Mouse (Mus musculus): Measurements from ENCODE around the gene Lrrc3c. TPM values are rescaled to one million over a fixed set of nuclear protein-coding genes. Genes with fewer than 3 reads are reported as not detected.

Lrrc3c gene
- polyA plus RNA-seq (2021; fragmentation: Nextera tagmentation), result not detected in 2 replicates
- long read RNA-seq, experiment 1, result 0 reads
- long read RNA-seq, experiment 2, result 0 reads

GRCm38 (mm10) chr11:98597991-98598390 is at the start of gene Lrrc3c:
Gene Lrrc3c (plus strand): TSS chr11:98598291.

GRCm38 (mm10) chr11:98550975-98551828 is 46.9 kb upstream of the Lrrc3c start, which contains the start of gene Zpbp2:
Gene Zpbp2 (plus strand): TSS chr11:98551097.

GRCm38 (mm10) chr11:98586892-98587563 is 11.1 kb upstream of the Lrrc3c start, which contains the start of gene Ormdl3:
Gene Ormdl3 (minus strand): TSS chr11:98587368.

GRCm38 (mm10) chr11:98625611-98626410 is 27.7 kb downstream of the Lrrc3c start, which contains the start of the genes Gm12355 and Gsdma3:
Gene Gm12355 (minus strand): TSS chr11:98625661.
Gene Gsdma3 (plus strand): TSS chr11:98626360.

GRCm38 (mm10) chr11:98646459-98646858 is 48.4 kb downstream of the Lrrc3c start, which contains the start of gene Gsdma2:
Gene Gsdma2 (plus strand): TSS chr11:98646759.

Other genes starting within 250 kb of the Lrrc3c start
- gene Ppp1r1b, start 249.9 kb upstream of the Lrrc3c start, polyA plus RNA-seq (2021; fragmentation: Nextera tagmentation), result 42.9 and 70.1 TPM in 2 replicates
- gene Stard3, start 239.9 kb upstream of the Lrrc3c start, polyA plus RNA-seq (2021; fragmentation: Nextera tagmentation), result 37.0 and 39.2 TPM in 2 replicates
- 1.6 and 2.1 TPM in 2 replicates for gene Tcap, start 214.5 kb upstream of the Lrrc3c start, polyA plus RNA-seq (2021; fragmentation: Nextera tagmentation)
- 0.31 and 0.41 TPM in 2 replicates for gene Pnmt, start 211.8 kb upstream of the Lrrc3c start, polyA plus RNA-seq (2021; fragmentation: Nextera tagmentation)
- 1.9 and 2.3 TPM in 2 replicates for gene Pgap3, start 197.8 kb upstream of the Lrrc3c start, polyA plus RNA-seq (2021; fragmentation: Nextera tagmentation)
- 1.2 and 2.0 TPM in 2 replicates for gene Erbb2, start 185.8 kb upstream of the Lrrc3c start, polyA plus RNA-seq (2021; fragmentation: Nextera tagmentation)
- gene Mien1, start 159.3 kb upstream of the Lrrc3c start, polyA plus RNA-seq (2021; fragmentation: Nextera tagmentation), result 231 and 239 TPM in 2 replicates
- gene Grb7, start 151.9 kb upstream of the Lrrc3c start, polyA plus RNA-seq (2021; fragmentation: Nextera tagmentation), result 1.1 and 1.7 TPM in 2 replicates
- gene Ikzf3, start 52.3 kb upstream of the Lrrc3c start, polyA plus RNA-seq (2021; fragmentation: Nextera tagmentation), result not detected in 2 replicates
- gene Zpbp2, start 47.2 kb upstream of the Lrrc3c start, polyA plus RNA-seq (2021; fragmentation: Nextera tagmentation), result 0.19 TPM in 1 of 2 replicates, not detected in the other
- gene Ormdl3, start 10.9 kb upstream of the Lrrc3c start, polyA plus RNA-seq (2021; fragmentation: Nextera tagmentation), result 8.1 and 13.9 TPM in 2 replicates
- 0.31 and 0.69 TPM in 2 replicates for gene Gm12355, start 27.4 kb downstream of the Lrrc3c start, polyA plus RNA-seq (2021; fragmentation: Nextera tagmentation)
- gene Gsdma3, start 28.1 kb downstream of the Lrrc3c start, polyA plus RNA-seq (2021; fragmentation: Nextera tagmentation), result not detected in 2 replicates
- 0.14 TPM in 1 of 2 replicates, not detected in the other for gene Gsdma2, start 48.5 kb downstream of the Lrrc3c start, polyA plus RNA-seq (2021; fragmentation: Nextera tagmentation)
- gene Gsdma, start 66.1 kb downstream of the Lrrc3c start, polyA plus RNA-seq (2021; fragmentation: Nextera tagmentation), result not detected in 2 replicates
- gene Psmd3, start 84.3 kb downstream of the Lrrc3c start, polyA plus RNA-seq (2021; fragmentation: Nextera tagmentation), result 68.6 and 77.0 TPM in 2 replicates
- not detected in 2 replicates for gene Csf3, start 103.0 kb downstream of the Lrrc3c start, polyA plus RNA-seq (2021; fragmentation: Nextera tagmentation)
- 26.6 and 26.9 TPM in 2 replicates for gene Med24, start 131.1 kb downstream of the Lrrc3c start, polyA plus RNA-seq (2021; fragmentation: Nextera tagmentation)
- 120 and 123 TPM in 2 replicates for gene Thra, start 142.3 kb downstream of the Lrrc3c start, polyA plus RNA-seq (2021; fragmentation: Nextera tagmentation)
- 48.4 and 57.5 TPM in 2 replicates for gene Nr1d1, start 177.0 kb downstream of the Lrrc3c start, polyA plus RNA-seq (2021; fragmentation: Nextera tagmentation)
- gene Msl1, start 197.2 kb downstream of the Lrrc3c start, polyA plus RNA-seq (2021; fragmentation: Nextera tagmentation), result 12.2 and 12.4 TPM in 2 replicates
- 6.6 and 7.3 TPM in 2 replicates for gene Casc3, start 206.6 kb downstream of the Lrrc3c start, polyA plus RNA-seq (2021; fragmentation: Nextera tagmentation)
- 12.1 and 13.2 TPM in 2 replicates for gene Rapgefl1, start 238.5 kb downstream of the Lrrc3c start, polyA plus RNA-seq (2021; fragmentation: Nextera tagmentation)